Mouse (Mus musculus): ENCODE data around the gene Gnai2. TPM values are rescaled to one million over a fixed set of nuclear protein-coding genes. Genes with fewer than 3 reads are reported as not detected.
A peak's percentile ranks its signal among the peaks of the same experiment; 100 is the strongest.
"Not testable (repeated sequence)": the region's sequence is repeated elsewhere in the genome, so short reads cannot be mapped to it uniquely, and the experiment has no call there.

Gnai2 gene
- polyA plus RNA-seq, 1 experiment from 2014 or later: 233 TPM

DNA sequence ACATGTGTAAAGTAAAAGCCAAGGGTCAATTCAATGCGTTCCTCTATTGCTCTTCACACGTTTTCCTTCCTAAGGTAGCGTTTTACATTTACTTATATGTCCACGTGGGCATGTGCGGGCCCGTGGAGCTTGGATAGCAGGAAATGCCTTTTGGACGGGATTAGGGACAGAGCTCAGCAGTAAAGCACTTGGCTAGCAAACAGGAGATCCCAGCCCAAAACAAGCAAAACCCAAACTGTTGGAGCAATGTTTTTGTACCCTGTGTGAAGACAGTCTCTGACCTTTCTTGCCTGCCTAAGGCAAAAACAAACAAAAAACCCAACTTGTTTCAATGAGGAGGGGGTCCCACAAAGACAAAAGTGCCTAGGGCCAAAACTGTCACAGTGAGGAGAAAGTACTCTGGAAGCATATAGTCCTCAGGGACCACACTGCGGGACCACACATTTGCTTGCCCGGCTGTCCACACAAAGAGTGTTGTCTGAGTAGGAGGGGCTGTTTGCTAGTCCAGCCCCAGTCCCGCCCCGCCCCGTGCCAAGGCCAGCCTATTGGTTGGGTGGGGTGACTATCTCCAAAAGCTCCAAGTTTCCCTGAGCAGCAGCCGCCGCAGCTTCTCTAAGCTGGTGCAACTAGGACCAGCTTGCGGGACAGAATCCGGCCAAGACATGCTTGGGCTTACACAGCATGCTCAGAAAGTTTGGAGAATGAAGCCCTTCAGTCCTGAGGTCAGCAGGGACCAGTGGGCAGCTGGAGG is 58.6 kb downstream of the Gnai2 start, which contains the start of gene Hyal1:
Gene Hyal1 (plus strand): TSS at position 571 of the 751 bp plus-strand sequence.
- Histone ChIP-seq H3K36me3 (ENCODE audit: control insufficient read depth, insufficient read depth, low read length) (peaks cover 21% of the 10 kb centered on the region), H3K27me3 (replicated peaks; ENCODE audit: control insufficient read depth, insufficient read depth, low read length) (no peaks in the 10 kb centered on the region), H3K9ac (ENCODE audit: low read depth, low read length) (peak within 1 kb of the TSS; percentile 71), H3K27ac (ENCODE audit: low read depth, low read length) (peak within 1 kb of the TSS; percentile 74), H3K4me3 (ENCODE audit: low read depth, low read length) (peak within 1 kb of the TSS; percentile 51), H3K4me1 (replicated peaks; ENCODE audit: control insufficient read depth, insufficient read depth, low read length) (peaks cover 32% of the 10 kb centered on the region), H3K4me2 (peak within 1 kb of the TSS; percentile 88), H3K9me3 (ENCODE audit: control insufficient read depth, low read length) (no peaks in the 10 kb centered on the region)
- ATAC-seq (replicated peaks; ENCODE audit: low FRiP score) (peak; percentile 78), DNase-seq (ENCODE audit: low spot score) (peak; percentile 84)
- WGBS: 30% methylated on average over 16 of the region's 16 CpGs

DNA sequence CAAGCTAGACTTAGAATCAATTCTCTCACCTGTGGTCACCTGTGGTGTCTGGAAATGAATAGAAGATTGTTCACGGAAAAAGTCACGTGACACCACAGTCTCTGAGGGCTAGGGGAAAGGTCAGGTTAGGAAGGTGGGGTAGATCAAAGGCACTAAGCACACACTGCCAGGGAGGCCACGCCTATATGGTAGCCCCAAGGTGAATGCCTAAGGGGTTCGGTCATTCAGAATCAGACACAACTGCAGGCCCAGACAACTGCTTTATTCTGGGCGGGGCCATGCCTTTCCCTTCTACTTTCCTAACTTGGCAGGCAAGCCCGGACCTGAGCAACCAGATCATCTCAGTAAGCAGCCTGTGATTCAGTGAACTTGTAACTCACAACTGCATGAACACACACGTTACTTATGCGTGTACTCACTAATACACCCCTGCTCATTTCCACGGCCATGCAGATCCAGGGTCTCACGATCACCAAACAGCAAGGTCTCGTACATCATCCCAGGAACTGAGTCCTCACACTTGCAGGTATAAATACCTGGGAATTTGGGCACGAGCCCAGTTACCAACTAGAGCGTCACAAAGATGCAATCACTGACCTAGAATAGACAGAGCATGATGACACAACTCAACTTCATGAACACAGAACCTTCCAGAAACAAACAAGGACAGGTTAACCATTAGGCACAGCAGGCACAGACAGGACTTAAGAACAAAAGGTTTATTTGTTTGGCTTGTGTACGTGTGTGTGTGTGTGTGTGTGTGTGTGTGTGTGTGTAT is 59.4 kb downstream of the Gnai2 start:
- WGBS: 78% methylated on average over 14 of the region's 14 CpGs
- Histone ChIP-seq H3K4me3 (ENCODE audit: low read depth, low read length) (no peak overlapping the region), H3K4me2 (peak overlapping the region; percentile 88; the same call in 1 of the 2 replicates), H3K4me1 (replicated peaks; ENCODE audit: control insufficient read depth, insufficient read depth, low read length) (peaks cover 40% of the 10 kb centered on the region), H3K9me3 (ENCODE audit: control insufficient read depth, low read length) (no peaks in the 10 kb centered on the region), H3K27ac (ENCODE audit: low read depth, low read length) (peak overlapping the region; percentile 74), H3K36me3 (ENCODE audit: control insufficient read depth, insufficient read depth, low read length) (peaks cover 25% of the 10 kb centered on the region), H3K27me3 (replicated peaks; ENCODE audit: control insufficient read depth, insufficient read depth, low read length) (no peaks in the 10 kb centered on the region), H3K9ac (ENCODE audit: low read depth, low read length) (no peak overlapping the region; the same call in 1 of the 2 replicates)
- ATAC-seq (replicated peaks; ENCODE audit: low FRiP score): no peak
- DNase-seq (ENCODE audit: low spot score): no peak

DNA sequence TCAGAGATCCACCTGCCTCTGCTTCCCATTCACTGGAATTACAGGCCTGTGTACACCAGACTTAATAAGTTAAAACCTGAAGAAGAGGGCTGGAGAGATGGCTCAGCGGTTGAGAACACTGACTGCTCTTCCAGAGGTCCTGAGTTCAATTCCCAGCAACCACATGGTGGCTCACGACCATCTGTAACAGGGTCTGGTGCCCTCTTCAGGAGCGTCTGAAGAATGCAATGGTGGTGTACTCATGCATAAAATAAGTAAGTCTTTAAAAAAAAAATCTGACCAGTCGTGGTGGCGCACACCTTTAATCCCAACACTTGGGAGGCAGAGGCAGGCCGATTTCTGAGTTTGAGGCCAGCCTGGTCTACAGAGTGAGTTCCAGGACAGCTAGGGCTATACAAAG is 61.4 kb downstream of the Gnai2 start:
- ATAC-seq (replicated peaks; ENCODE audit: low FRiP score); H3K9ac ChIP-seq (ENCODE audit: low read depth, low read length); H3K4me2 ChIP-seq; H3K4me3 ChIP-seq (ENCODE audit: low read depth, low read length); H3K27me3 ChIP-seq (replicated peaks; ENCODE audit: control insufficient read depth, insufficient read depth, low read length); DNase-seq (ENCODE audit: low spot score); H3K27ac ChIP-seq (ENCODE audit: low read depth, low read length); H3K9me3 ChIP-seq (ENCODE audit: control insufficient read depth, low read length): not testable (repeated sequence)
- H3K4me1 ChIP-seq (replicated peaks; ENCODE audit: control insufficient read depth, insufficient read depth, low read length): peaks cover 48% of the 10 kb centered on the region
- WGBS: 78% methylated on average over 6 of the region's 6 CpGs
- peaks cover 25% of the 10 kb centered on the region for H3K36me3 ChIP-seq (ENCODE audit: control insufficient read depth, insufficient read depth, low read length)

DNA sequence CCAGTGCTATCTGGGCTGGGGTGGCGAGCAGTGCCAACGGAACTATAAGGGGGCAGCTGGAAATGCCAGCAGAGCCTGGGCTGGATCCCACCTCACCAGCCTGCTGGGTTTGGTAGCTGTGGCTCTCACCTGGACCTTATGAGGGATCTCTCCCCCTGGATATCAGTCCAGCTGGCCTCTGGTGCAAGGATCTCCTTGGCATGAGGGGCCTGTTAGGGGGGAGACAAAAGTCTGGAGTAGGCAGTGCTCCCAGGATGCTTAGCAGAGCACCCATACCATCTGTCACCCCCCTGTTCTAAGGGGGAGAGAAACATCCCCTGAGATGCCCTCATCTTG is 62.9 kb downstream of the Gnai2 start:
- no peak overlapping the region for H3K9ac ChIP-seq (ENCODE audit: low read depth, low read length)
- peak overlapping the region; percentile 78 for H3K4me2 ChIP-seq
- H3K9me3 ChIP-seq (ENCODE audit: control insufficient read depth, low read length): no peaks in the 10 kb centered on the region
- peak overlapping the region; percentile 52 for H3K27ac ChIP-seq (ENCODE audit: low read depth, low read length)
- peak overlapping the region; percentile 80; the same call in 1 of the 2 replicates for H3K4me3 ChIP-seq (ENCODE audit: low read depth, low read length)
- 95% methylated on average over 2 of the region's 2 CpGs for WGBS
- DNase-seq (ENCODE audit: low spot score): no peak
- ATAC-seq (replicated peaks; ENCODE audit: low FRiP score): no peak
- H3K27me3 ChIP-seq (replicated peaks; ENCODE audit: control insufficient read depth, insufficient read depth, low read length): no peaks in the 10 kb centered on the region
- peaks cover 53% of the 10 kb centered on the region for H3K4me1 ChIP-seq (replicated peaks; ENCODE audit: control insufficient read depth, insufficient read depth, low read length)
- H3K36me3 ChIP-seq (ENCODE audit: control insufficient read depth, insufficient read depth, low read length): peaks cover 25% of the 10 kb centered on the region

DNA sequence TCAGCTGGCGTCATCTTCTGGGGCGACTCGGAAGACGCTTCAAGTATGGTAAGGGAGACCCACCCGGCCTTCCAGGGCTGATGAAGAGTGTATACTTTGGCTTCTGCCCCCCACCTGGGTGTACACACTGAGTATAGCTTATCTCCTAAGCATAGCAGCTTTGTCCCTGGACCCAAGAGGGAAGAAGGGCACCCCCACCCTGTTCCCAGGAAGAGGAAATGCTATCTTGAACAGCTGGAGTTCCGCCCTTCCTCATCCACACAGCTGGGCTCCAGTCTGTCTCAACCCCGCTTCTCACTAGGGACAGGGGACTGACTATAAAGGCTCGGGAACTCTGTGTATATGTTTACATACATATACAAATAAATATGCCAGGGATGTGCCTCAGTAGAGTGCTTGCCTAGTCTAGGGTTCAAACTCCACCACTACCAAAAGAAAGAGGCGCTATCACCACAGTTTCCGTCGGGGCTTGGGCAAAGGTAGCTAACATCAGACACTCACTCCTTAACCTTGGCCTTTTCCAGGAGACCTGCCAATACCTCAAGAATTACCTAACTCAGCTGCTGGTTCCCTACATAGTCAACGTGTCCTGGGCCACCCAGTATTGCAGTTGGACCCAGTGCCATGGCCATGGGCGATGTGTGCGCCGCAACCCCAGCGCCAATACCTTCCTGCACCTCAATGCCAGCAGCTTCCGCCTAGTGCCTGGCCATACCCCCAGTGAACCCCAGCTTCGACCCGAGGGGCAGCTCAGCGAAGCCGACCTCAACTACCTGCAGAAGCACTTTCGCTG is 63.4 kb downstream of the Gnai2 start:
- H3K4me1 ChIP-seq (replicated peaks; ENCODE audit: control insufficient read depth, insufficient read depth, low read length): peaks cover 52% of the 10 kb centered on the region

DNA sequence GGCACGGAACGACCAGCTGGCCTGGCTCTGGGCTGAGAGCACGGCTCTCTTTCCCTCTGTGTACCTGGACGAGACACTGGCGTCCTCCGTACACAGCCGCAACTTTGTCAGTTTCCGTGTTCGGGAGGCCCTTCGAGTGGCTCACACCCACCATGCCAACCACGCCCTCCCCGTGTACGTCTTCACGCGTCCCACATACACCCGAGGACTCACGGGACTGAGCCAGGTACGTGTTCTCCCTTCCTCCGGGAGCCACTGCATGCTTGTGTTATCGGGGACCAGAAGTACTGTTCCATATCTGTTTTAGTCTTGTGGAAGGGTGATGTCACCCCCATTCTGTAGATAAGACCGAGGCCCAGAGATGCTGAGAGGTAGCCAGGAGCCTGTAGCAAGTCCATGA is 64.3 kb downstream of the Gnai2 start:
- Histone ChIP-seq H3K4me3 (ENCODE audit: low read depth, low read length) (peak overlapping the region; percentile 80), H3K9me3 (ENCODE audit: control insufficient read depth, low read length) (no peaks in the 10 kb centered on the region), H3K4me2 (peak overlapping the region; percentile 78), H3K36me3 (ENCODE audit: control insufficient read depth, insufficient read depth, low read length) (peaks cover 25% of the 10 kb centered on the region), H3K9ac (ENCODE audit: low read depth, low read length) (peak overlapping the region; percentile 84), H3K27me3 (replicated peaks; ENCODE audit: control insufficient read depth, insufficient read depth, low read length) (no peaks in the 10 kb centered on the region), H3K27ac (ENCODE audit: low read depth, low read length) (peak overlapping the region; percentile 80), H3K4me1 (replicated peaks; ENCODE audit: control insufficient read depth, insufficient read depth, low read length) (peaks cover 52% of the 10 kb centered on the region)
- peak; percentile 64 for ATAC-seq (replicated peaks; ENCODE audit: low FRiP score)
- no peak for DNase-seq (ENCODE audit: low spot score)
- 59% methylated on average over 21 of the region's 21 CpGs for WGBS

More for the DNA sequence above, 63.4 kb downstream of the Gnai2 start:
- DNase-seq (ENCODE audit: low spot score) (no peak), ATAC-seq (replicated peaks; ENCODE audit: low FRiP score) (no peak; the same call in 1 of the 2 replicates)
- H3K27me3 ChIP-seq (replicated peaks; ENCODE audit: control insufficient read depth, insufficient read depth, low read length): no peaks in the 10 kb centered on the region
- peaks cover 25% of the 10 kb centered on the region for H3K36me3 ChIP-seq (ENCODE audit: control insufficient read depth, insufficient read depth, low read length)
- peak overlapping the region; percentile 78 for H3K4me2 ChIP-seq
- H3K4me3 ChIP-seq (ENCODE audit: low read depth, low read length): peak overlapping the region; percentile 80
- no peaks in the 10 kb centered on the region for H3K9me3 ChIP-seq (ENCODE audit: control insufficient read depth, low read length)
- peak overlapping the region; percentile 84; the same call in 1 of the 2 replicates for H3K9ac ChIP-seq (ENCODE audit: low read depth, low read length)
- peak overlapping the region; percentile 52 for H3K27ac ChIP-seq (ENCODE audit: low read depth, low read length)
- 85% methylated on average over 22 of the region's 22 CpGs for WGBS

DNA sequence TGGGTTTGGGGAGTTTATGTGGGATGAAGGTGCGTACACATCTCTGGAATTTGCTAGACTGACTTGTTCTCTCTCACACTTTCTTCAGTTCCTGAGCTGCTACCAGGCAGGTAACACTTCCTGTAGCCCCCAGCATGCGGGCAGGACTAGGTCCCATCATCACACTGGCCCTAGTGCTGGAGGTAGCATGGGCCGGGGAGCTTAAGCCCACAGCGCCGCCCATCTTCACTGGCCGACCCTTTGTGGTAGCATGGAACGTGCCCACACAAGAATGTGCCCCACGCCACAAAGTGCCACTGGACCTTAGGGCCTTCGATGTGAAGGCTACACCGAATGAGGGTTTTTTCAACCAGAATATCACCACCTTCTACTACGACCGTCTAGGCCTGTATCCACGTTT is 65.2 kb downstream of the Gnai2 start:
- peak overlapping the region; percentile 80 for H3K27ac ChIP-seq (ENCODE audit: low read depth, low read length)
- peaks cover 29% of the 10 kb centered on the region for H3K36me3 ChIP-seq (ENCODE audit: control insufficient read depth, insufficient read depth, low read length)
- H3K27me3 ChIP-seq (replicated peaks; ENCODE audit: control insufficient read depth, insufficient read depth, low read length): no peaks in the 10 kb centered on the region
- ATAC-seq (replicated peaks; ENCODE audit: low FRiP score) (no peak), DNase-seq (ENCODE audit: low spot score) (no peak)
- peak overlapping the region; percentile 80 for H3K4me3 ChIP-seq (ENCODE audit: low read depth, low read length)
- WGBS: 57% methylated on average over 13 of the region's 13 CpGs
- H3K4me2 ChIP-seq: peak overlapping the region; percentile 78
- peak overlapping the region; percentile 84 for H3K9ac ChIP-seq (ENCODE audit: low read depth, low read length)
- H3K4me1 ChIP-seq (replicated peaks; ENCODE audit: control insufficient read depth, insufficient read depth, low read length): peaks cover 51% of the 10 kb centered on the region
- no peaks in the 10 kb centered on the region for H3K9me3 ChIP-seq (ENCODE audit: control insufficient read depth, low read length)

DNA sequence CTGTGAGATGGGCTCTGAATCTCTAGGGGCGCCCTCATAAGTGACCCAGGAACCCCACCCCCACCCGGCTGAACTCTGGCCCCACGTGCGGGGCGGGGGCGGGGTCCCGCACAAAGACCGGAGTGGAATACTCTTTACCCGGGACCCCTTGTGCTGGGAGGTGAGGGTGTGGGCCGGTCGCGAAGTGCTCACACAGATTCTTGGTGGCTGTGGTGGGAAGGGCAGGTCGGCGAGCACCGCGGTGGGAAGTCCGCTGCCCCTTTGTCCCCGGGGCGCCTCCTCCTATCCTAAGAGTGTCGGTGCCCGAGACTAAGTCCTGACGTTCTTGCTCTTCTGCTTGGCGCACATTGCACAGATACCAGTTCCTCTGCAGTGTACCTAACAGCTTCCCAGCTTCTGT is 65.9 kb downstream of the Gnai2 start:
- Histone ChIP-seq H3K4me2 (peak overlapping the region; percentile 78), H3K27me3 (replicated peaks; ENCODE audit: control insufficient read depth, insufficient read depth, low read length) (no peaks in the 10 kb centered on the region), H3K27ac (ENCODE audit: low read depth, low read length) (peak overlapping the region; percentile 80), H3K4me3 (ENCODE audit: low read depth, low read length) (peak overlapping the region; percentile 80), H3K9ac (ENCODE audit: low read depth, low read length) (peak overlapping the region; percentile 84), H3K4me1 (replicated peaks; ENCODE audit: control insufficient read depth, insufficient read depth, low read length) (peaks cover 56% of the 10 kb centered on the region), H3K36me3 (ENCODE audit: control insufficient read depth, insufficient read depth, low read length) (peaks cover 31% of the 10 kb centered on the region), H3K9me3 (ENCODE audit: control insufficient read depth, low read length) (no peaks in the 10 kb centered on the region)
- ATAC-seq (replicated peaks; ENCODE audit: low FRiP score) (peak; percentile 21), DNase-seq (ENCODE audit: low spot score) (no peak)
- 0% methylated on average over 23 of the region's 23 CpGs for WGBS

Data from liver, embryonic 11.5 days (tissue).